Mouse (Mus musculus) midbrain, postnatal 0 days (tissue): ENCODE results near the gene Ppfibp2. TPM values are rescaled to one million over a fixed set of nuclear protein-coding genes. Genes with fewer than 3 reads are reported as not detected.

Experiments used
- ATAC-seq: fragments of 200-750 bp; cut with Nextera tagmentation; 2 replicates; pipeline ENCODE4 v1.8.0; 2017; ENCODE audit warnings: moderate number of reproducible peaks, mild to moderate bottlenecking, moderate TSS enrichment, moderate library complexity; ENCODE audit not compliant: low FRiP score
- DNase-seq: peaks from one replicate; pipeline ENCODE4 v3.0.0-alpha.2; 2015; ENCODE audit warnings: low spot score
- H3K27ac ChIP-seq: fragments of 300-500 bp; sonication (generic); 2 replicates; pipeline ENCODE4 v1.5.1; 2014; ENCODE audit warnings: low read depth, mild to moderate bottlenecking, low read length, mixed read lengths
- H3K27me3 ChIP-seq: fragments of 300-500 bp; sonication (generic); 2 replicates; pipeline ENCODE4 v1.6.1; 2014; ENCODE audit warnings: low read length, control low read depth, mixed read lengths; ENCODE audit not compliant: insufficient read depth
- H3K36me3 ChIP-seq: fragments of 300-500 bp; sonication (generic); 2 replicates; pipeline ENCODE4 v1.6.1; 2014; ENCODE audit warnings: low read length, control low read depth, mixed read lengths; ENCODE audit not compliant: insufficient read depth
- H3K4me1 ChIP-seq: fragments of 300-500 bp; sonication (generic); 2 replicates; pipeline ENCODE4 v1.6.1; 2014; ENCODE audit warnings: mild to moderate bottlenecking, control low read depth, antibody characterized with exemption, low read length, mixed read lengths; ENCODE audit not compliant: insufficient read depth
- H3K4me2 ChIP-seq: fragments of 300-500 bp; sonication (generic); 2 replicates; pipeline ENCODE4 v1.6.1; 2014; ENCODE audit warnings: low read depth, mild to moderate bottlenecking, low read length, mixed read lengths; ENCODE audit not compliant: poor library complexity, severe bottlenecking
- H3K4me3 ChIP-seq: fragments of 300-500 bp; sonication (generic); 2 replicates; pipeline ENCODE4 v1.5.1; 2014; ENCODE audit warnings: low read depth, mild to moderate bottlenecking, low read length, moderate library complexity
- H3K9ac ChIP-seq: fragments of 300-500 bp; sonication (generic); replicated peaks from 2 replicates; pipeline ENCODE4 v1.6.1; 2014; ENCODE audit warnings: mild to moderate bottlenecking, low read length, moderate library complexity, mixed read lengths; ENCODE audit not compliant: poor library complexity, severe bottlenecking
- H3K9me3 ChIP-seq: fragments of 300-500 bp; sonication (generic); 2 replicates; pipeline ENCODE4 v1.6.1; 2016; ENCODE audit warnings: low read length, control low read depth
- CTCF ChIP-seq: IDR thresholded peaks from 2 replicates; pipeline ENCODE4 v1.5.1; 2016; ENCODE audit warnings: antibody characterized with exemption, mild to moderate bottlenecking
- WGBS: fragments of 180-500 bp; shearing (Covaris S2); extraction: QIAGEN DNeasy Blood & Tissue Kit; methylation state at CpG from one replicate; pipeline ENCODE4 v1.1.7; 2014; 5-methylcytosine and 5-hydroxymethylcytosine counted together
- polyA plus RNA-seq: library from polyadenylated mRNA; unstranded; fragments of >200 nt; fragmentation: Nextera tagmentation; extraction: Ambion mirVana; gene quantifications from 2 replicates; pipeline ENCODE4 v1.2.1, GENCODE M21; 2015
- total RNA-seq: library from RNA; depleted of rRNA; stranded (reverse); fragments of >200 nt; gene quantifications from 2 replicates; pipeline ENCODE4 v1.2.3, GENCODE M21; 2014

Gene Ppfibp2
- total and polyA plus RNA-seq, 2 experiments from 2014 or later = 1.2 to 2.6 TPM

GRCm38 (mm10) chr7:107648937-107649688 is 54.1 kb downstream of the Ppfibp2 start:
- no peaks in the 10 kb centered on the region for H3K4me1 ChIP-seq
- TF ChIP-seq CTCF = no peak
- H3K9me3 ChIP-seq = no peaks in the 10 kb centered on the region
- 77% methylated on average over 12 of the region's 12 CpGs for WGBS
- H3K9ac ChIP-seq = no peak overlapping the region
- no peaks in the 10 kb centered on the region for H3K27me3 ChIP-seq
- no peaks in the 10 kb centered on the region for H3K36me3 ChIP-seq
- H3K4me3 ChIP-seq = no peak overlapping the region
- no peak overlapping the region for H3K27ac ChIP-seq
- ATAC-seq (no peak), DNase-seq (no peak)
- no peak overlapping the region for H3K4me2 ChIP-seq

- Histone ChIP-seq H3K4me2 (no peak overlapping the region), H3K36me3 (no peaks in the 10 kb centered on the region), H3K4me3 (no peak overlapping the region), H3K27me3 (no peaks in the 10 kb centered on the region), H3K4me1 (no peaks in the 10 kb centered on the region), H3K9ac (no peak overlapping the region), H3K9me3 (no peaks in the 10 kb centered on the region), H3K27ac (no peak overlapping the region)
- ATAC-seq = no peak
- TF ChIP-seq CTCF = no peak; the same call in 1 of the 2 replicates
- WGBS = 83% methylated on average over 7 of the region's 7 CpGs
- no peak for DNase-seq
Measured at GRCm38 (mm10) chr7:107649990-107650389, 55.0 kb downstream of the Ppfibp2 start.

GRCm38 (mm10) chr7:107651821-107652220 is 56.8 kb downstream of the Ppfibp2 start:
- ATAC-seq (no peak), DNase-seq (no peak)
- H3K4me3 ChIP-seq = no peak overlapping the region
- H3K36me3 ChIP-seq = no peaks in the 10 kb centered on the region
- no peaks in the 10 kb centered on the region for H3K9me3 ChIP-seq
- WGBS = 68% methylated on average over 1 of the region's 1 CpGs
- no peak for TF ChIP-seq CTCF
- H3K27me3 ChIP-seq = no peaks in the 10 kb centered on the region
- no peaks in the 10 kb centered on the region for H3K4me1 ChIP-seq
- no peak overlapping the region for H3K9ac ChIP-seq
- no peak overlapping the region for H3K4me2 ChIP-seq
- no peak overlapping the region for H3K27ac ChIP-seq

DNA sequence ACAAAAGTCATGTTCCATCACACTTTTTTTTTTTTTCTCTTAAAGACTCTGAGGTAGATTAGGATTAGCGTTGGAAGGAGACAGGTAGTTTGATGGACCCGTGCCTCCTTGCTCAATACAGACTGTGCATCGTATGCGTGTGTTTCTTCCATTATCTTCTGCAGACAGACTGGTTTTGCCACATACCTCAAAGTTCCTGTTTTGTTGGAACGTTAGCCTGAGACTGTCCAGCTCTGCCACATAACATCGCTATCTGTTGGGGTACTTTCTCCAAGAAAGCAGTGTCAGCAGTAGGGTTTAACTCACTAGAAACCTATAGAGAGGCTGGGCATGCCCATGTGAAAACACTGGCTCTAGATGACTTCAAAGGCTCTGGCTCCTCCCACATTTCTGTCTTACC is 61.4 kb downstream of the Ppfibp2 start:
- no peak overlapping the region for H3K4me2 ChIP-seq
- no peak for ATAC-seq
- DNase-seq = no peak
- 91% methylated on average over 6 of the region's 6 CpGs for WGBS
- no peaks in the 10 kb centered on the region for H3K9me3 ChIP-seq
- H3K4me1 ChIP-seq = no peaks in the 10 kb centered on the region
- no peak for TF ChIP-seq CTCF
- no peak overlapping the region for H3K9ac ChIP-seq
- no peaks in the 10 kb centered on the region for H3K27me3 ChIP-seq
- H3K27ac ChIP-seq = no peak overlapping the region
- H3K4me3 ChIP-seq = no peak overlapping the region
- no peaks in the 10 kb centered on the region for H3K36me3 ChIP-seq

DNA sequence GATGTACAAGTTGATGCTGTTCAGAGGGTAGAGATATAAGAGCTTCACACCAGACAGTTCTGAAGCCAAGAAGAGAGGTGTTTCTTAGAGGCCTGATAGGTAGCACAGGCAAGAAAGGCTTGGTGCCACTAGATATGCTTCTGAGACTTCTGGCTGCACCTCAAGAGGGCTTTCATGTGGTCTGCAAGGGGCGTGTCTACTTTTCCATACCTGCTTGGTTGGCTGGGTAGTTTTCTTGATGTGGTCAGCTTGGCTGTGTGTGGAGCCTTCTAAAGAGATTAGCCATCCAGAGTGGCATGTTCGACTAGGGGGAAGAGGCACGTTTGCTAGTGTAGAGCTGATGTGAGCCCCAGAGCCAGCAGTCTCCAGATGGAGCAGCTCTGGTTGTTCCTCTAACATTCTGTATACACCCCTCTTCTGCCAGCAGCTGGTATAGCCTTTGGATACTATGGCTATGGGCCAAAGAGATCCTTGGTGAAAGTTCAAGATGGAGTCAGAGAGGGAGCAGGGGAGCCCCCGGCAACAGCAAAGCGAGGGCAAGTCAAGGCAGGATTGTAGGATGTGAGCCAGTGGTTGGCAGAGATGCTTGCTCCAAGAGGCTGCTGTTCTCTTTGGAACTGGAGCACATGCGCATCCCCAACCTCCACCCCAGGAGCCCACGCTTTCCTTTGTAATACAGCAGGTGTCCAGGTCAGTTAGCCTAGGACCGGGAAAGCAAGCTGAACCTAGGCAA is 64.3 kb downstream of the Ppfibp2 start:
- H3K27ac ChIP-seq = no peak overlapping the region
- H3K4me3 ChIP-seq = no peak overlapping the region
- no peak for ATAC-seq
- no peak for TF ChIP-seq CTCF
- no peaks in the 10 kb centered on the region for H3K9me3 ChIP-seq
- DNase-seq = no peak
- H3K9ac ChIP-seq = no peak overlapping the region
- H3K4me1 ChIP-seq = no peaks in the 10 kb centered on the region
- no peak overlapping the region for H3K4me2 ChIP-seq
- no peaks in the 10 kb centered on the region for H3K36me3 ChIP-seq
- 82% methylated on average over 8 of the region's 8 CpGs for WGBS
- H3K27me3 ChIP-seq = no peaks in the 10 kb centered on the region
